Mouse (Mus musculus) CH12.LX (cell line): ENCODE data around the gene Gucy2d. TPM values are rescaled to one million over a fixed set of nuclear protein-coding genes. Genes with fewer than 3 reads are reported as not detected.

Experiments
- DNase-seq: peaks from one replicate; pipeline ENCODE4 v3.0.0-alpha.2; 2013; ENCODE audit errors: extremely low read depth
- H3K27ac ChIP-seq: 2 replicates; pipeline ENCODE4 v1.5.1; 2012; ENCODE audit warnings: low read depth, mild to moderate bottlenecking, control low read depth, moderate library complexity; ENCODE audit not compliant: insufficient read depth
- H3K27me3 ChIP-seq: replicated peaks from 2 replicates; pipeline ENCODE3; 2012; ENCODE audit warnings: inconsistent platforms
- H3K36me3 ChIP-seq, 2 experiments: replicated peaks in 1 of 2; 2 replicates each; pipeline versions ENCODE3 to v1.6.1; 2012; ENCODE audit warnings: inconsistent platforms in 1 of 2, low read length in 1 of 2, mild to moderate bottlenecking in 1 of 2, mixed read lengths in 1 of 2, moderate library complexity in 1 of 2; ENCODE audit not compliant: control insufficient read depth in 1 of 2, insufficient read depth in 1 of 2
- H3K4me1 ChIP-seq, 2 experiments: 2 replicates each; pipeline ENCODE4 v1.6.1; 2012; ENCODE audit warnings: inconsistent platforms in 1 of 2, moderate library complexity in 1 of 2; ENCODE audit not compliant: insufficient read depth in 2 of 2, control insufficient read depth in 1 of 2
- H3K4me2 ChIP-seq: 2 replicates; pipeline ENCODE4 v1.6.1; 2012; ENCODE audit warnings: low read depth, mild to moderate bottlenecking, control low read depth; ENCODE audit not compliant: poor library complexity, insufficient read depth, severe bottlenecking
- H3K4me3 ChIP-seq, 3 experiments: fragments of 150-350 bp in 1 of 3; sonication (generic) in 1 of 3; replicated peaks in 1 of 3; 2 replicates each; pipeline versions ENCODE3 to v1.5.1; 2011 to 2012; ENCODE audit warnings: low read depth in 2 of 3, low read length in 2 of 3, mild to moderate bottlenecking in 2 of 3, moderate library complexity in 2 of 3, control low read depth in 1 of 3, improper control_type of control experiment in 1 of 3, inconsistent platforms in 1 of 3, mixed read lengths in 1 of 3; ENCODE audit not compliant: poor library complexity in 1 of 3
- H3K79me2 ChIP-seq: replicated peaks from 2 replicates; pipeline ENCODE4 v1.6.1; 2012; ENCODE audit warnings: mild to moderate bottlenecking, moderate library complexity; ENCODE audit not compliant: control insufficient read depth, poor library complexity, insufficient read depth, severe bottlenecking; ENCODE audit errors: extremely low read depth
- H3K9ac ChIP-seq: 2 replicates; pipeline ENCODE4 v1.6.1; 2012; ENCODE audit warnings: low read depth, mild to moderate bottlenecking, control low read depth, moderate library complexity; ENCODE audit not compliant: insufficient read depth
- H3K9me3 ChIP-seq: replicated peaks from 2 replicates; pipeline ENCODE3; 2012; ENCODE audit warnings: low read length, inconsistent platforms, mixed read lengths
- BHLHE40 ChIP-seq: IDR thresholded peaks from 2 replicates; pipeline ENCODE4 v1.6.1; 2011; ENCODE audit warnings: mild to moderate bottlenecking, low read depth, low read length, improper control_type of control experiment
- CHD1 ChIP-seq: IDR thresholded peaks from 2 replicates; pipeline ENCODE4 v1.6.1; 2012; ENCODE audit warnings: low read depth, low read length, improper control_type of control experiment, inconsistent platforms
- CHD2 ChIP-seq: IDR thresholded peaks from 2 replicates; pipeline ENCODE4 v1.6.1; 2011; ENCODE audit warnings: low read length, improper control_type of control experiment
- CTCF ChIP-seq, 2 experiments: IDR thresholded peaks in 1 of 2; conservative IDR thresholded peaks in 1 of 2; 2 replicates each; pipeline ENCODE4 v1.5.1; 2011 to 2012; ENCODE audit warnings: low read depth in 2 of 2, low read length in 2 of 2, improper control_type of control experiment in 1 of 2, inconsistent platforms in 1 of 2, mild to moderate bottlenecking in 1 of 2, moderate library complexity in 1 of 2
- E2F4 ChIP-seq: IDR thresholded peaks from 2 replicates; pipeline ENCODE4 v1.6.1; 2011; ENCODE audit warnings: low read depth, low read length, improper control_type of control experiment; ENCODE audit not compliant: insufficient replicate concordance
- ELF1 ChIP-seq: IDR thresholded peaks from 2 replicates; pipeline ENCODE4 v1.6.1; 2014; ENCODE audit warnings: low read depth, mild to moderate bottlenecking, inconsistent platforms, low read length, improper control_type of control experiment
- EP300 ChIP-seq: IDR thresholded peaks from 2 replicates; pipeline ENCODE4 v1.6.1; 2011; ENCODE audit warnings: low read length, improper control_type of control experiment
- GABPA ChIP-seq: IDR thresholded peaks from 2 replicates; pipeline ENCODE4 v1.6.1; 2012; ENCODE audit warnings: low read depth, low read length, improper control_type of control experiment, inconsistent platforms; ENCODE audit not compliant: insufficient replicate concordance
- HCFC1 ChIP-seq: IDR thresholded peaks from 2 replicates; pipeline ENCODE4 v1.6.1; 2012; ENCODE audit warnings: low read depth, mild to moderate bottlenecking, inconsistent platforms, low read length, improper control_type of control experiment
- JUN ChIP-seq: IDR thresholded peaks from 2 replicates; pipeline ENCODE4 v1.6.1; 2011; ENCODE audit warnings: low read depth, mild to moderate bottlenecking, low read length, improper control_type of control experiment, moderate library complexity; ENCODE audit not compliant: insufficient read depth
- JUND ChIP-seq: conservative IDR thresholded peaks from 2 replicates; pipeline ENCODE4 v1.6.1; 2011; ENCODE audit warnings: low read depth, low read length, improper control_type of control experiment
- KAT2A ChIP-seq: IDR thresholded peaks from 2 replicates; pipeline ENCODE4 v1.6.1; 2012; ENCODE audit warnings: low read length, improper control_type of control experiment, inconsistent platforms; ENCODE audit not compliant: insufficient replicate concordance
- MAZ ChIP-seq: IDR thresholded peaks from 2 replicates; pipeline ENCODE4 v1.6.1; 2012; ENCODE audit warnings: low read depth, mild to moderate bottlenecking, inconsistent platforms, low read length, improper control_type of control experiment, moderate library complexity
- MEF2A ChIP-seq: IDR thresholded peaks from 2 replicates; pipeline ENCODE4 v1.6.1; 2014; ENCODE audit warnings: low read depth, mild to moderate bottlenecking, inconsistent platforms, low read length, improper control_type of control experiment, borderline replicate concordance
- MXI1 ChIP-seq: IDR thresholded peaks from 2 replicates; pipeline ENCODE4 v1.6.1; 2011; ENCODE audit warnings: mild to moderate bottlenecking, low read depth, low read length, improper control_type of control experiment
- MYC ChIP-seq: IDR thresholded peaks from 2 replicates; pipeline ENCODE4 v1.6.1; 2011; ENCODE audit warnings: low read depth, mild to moderate bottlenecking, improper control_type of control experiment, low read length
- PAX5 ChIP-seq: IDR thresholded peaks from 2 replicates; pipeline ENCODE4 v1.6.1; 2012; ENCODE audit warnings: low read length, inconsistent platforms, mixed read lengths
- POLR2A ChIP-seq: IDR thresholded peaks from 2 replicates; pipeline ENCODE4 v1.6.1; 2011; ENCODE audit warnings: low read depth, mild to moderate bottlenecking, improper control_type of control experiment, low read length
- POLR2AphosphoS2 ChIP-seq: IDR thresholded peaks from 2 replicates; pipeline ENCODE4 v1.6.1; 2011; ENCODE audit warnings: low read depth, low read length, improper control_type of control experiment
- SIN3A ChIP-seq: IDR thresholded peaks from 2 replicates; pipeline ENCODE4 v1.6.1; 2012; ENCODE audit warnings: low read length, improper control_type of control experiment, inconsistent platforms
- TCF12 ChIP-seq: IDR thresholded peaks from 2 replicates; pipeline ENCODE4 v1.6.1; 2014; ENCODE audit warnings: low read depth, mild to moderate bottlenecking, inconsistent platforms, low read length, improper control_type of control experiment
- USF2 ChIP-seq: conservative IDR thresholded peaks from 2 replicates; pipeline ENCODE4 v1.6.1; 2011; ENCODE audit warnings: low read depth, low read length, improper control_type of control experiment
- ZC3H11A ChIP-seq: IDR thresholded peaks from 2 replicates; pipeline ENCODE4 v1.6.1; 2012; ENCODE audit warnings: low read depth, mild to moderate bottlenecking, inconsistent platforms, low read length, improper control_type of control experiment
- ZKSCAN1 ChIP-seq: IDR thresholded peaks from 2 replicates; pipeline ENCODE4 v1.6.1; 2012; ENCODE audit warnings: low read depth, inconsistent platforms, low read length, improper control_type of control experiment, borderline replicate concordance
- dilution Hi-C: fragments of 300-500 bp; cut with MboI; formaldehyde crosslinking; loops from 2 replicates; pipeline ENCODE4 v1.14.3; 2020; ENCODE audit warnings: low sequenced_read_pairs; ENCODE audit not compliant: extremely low pct_unique_long_range_greater_than_20kb, extremely low pct_ligation_motif_present
- in situ Hi-C: fragments of 300-500 bp; cut with MboI; formaldehyde crosslinking; loops from 3 replicates; pipeline ENCODE4 v1.14.3; 2019; ENCODE audit warnings: low sequenced_read_pairs, low pct_ligation_motif_present, low pct_unique_long_range_greater_than_20kb, mixed read lengths
- polyA plus RNA-seq: library from polyadenylated mRNA; unstranded; fragments of >175 nt; gene quantifications from 2 replicates; pipeline ENCODE4 v1.2.1, GENCODE M21; 2012; ENCODE audit warnings: low read depth; ENCODE audit not compliant: insufficient read length
- total RNA-seq, 2 experiments: library from RNA; depleted of rRNA; stranded (reverse); fragments of 300-350 nt in 1 of 2; fragments of >200 nt in 1 of 2; gene quantifications; 2 replicates each; pipeline ENCODE4 v1.2.3; 2012 to 2014

Gene Gucy2d
- total and polyA plus RNA-seq, 3 experiments: not detected

GRCm38 (mm10) chr7:98501078-98501477, 60.9 kb downstream of the Gucy2d start:
- Histone ChIP-seq H3K4me1 (peaks cover 4 to 25% of the 10 kb centered on the region in 2 experiments), H3K79me2 (no peaks in the 10 kb centered on the region), H3K9me3 (no peaks in the 10 kb centered on the region), H3K4me2 (no peak overlapping the region), H3K27ac (no peak overlapping the region), H3K27me3 (no peaks in the 10 kb centered on the region), H3K4me3 (no peak overlapping the region), H3K36me3 (peaks cover 44 to 63% of the 10 kb centered on the region in 2 experiments), H3K9ac (no peak overlapping the region)
- in situ Hi-C loops (no loop called here), dilution Hi-C loops (no loop called here)
- DNase-seq: no peak
- no peak for TF ChIP-seq GABPA
- no peak for TF ChIP-seq USF2
- TF ChIP-seq ZKSCAN1: no peak
- no peak for TF ChIP-seq MEF2A
- TF ChIP-seq PAX5: no peak
- TF ChIP-seq CTCF (conservative IDR thresholded peaks at IDR 0.05 in 1 of 2, IDR thresholded peaks at IDR 0.05 in 1 of 2; ENCODE audit: low read depth in 2 of 2, low read length in 2 of 2): no peak
- TF ChIP-seq ELF1: no peak
- TF ChIP-seq TCF12: no peak
- no peak for TF ChIP-seq ZC3H11A
- TF ChIP-seq CHD2: no peak
- TF ChIP-seq JUND: no peak
- no peak for TF ChIP-seq HCFC1

GRCm38 (mm10) chr7:98502921-98503320, 62.7 kb downstream of the Gucy2d start:
- Histone ChIP-seq H3K36me3 (peaks cover 34 to 44% of the 10 kb centered on the region in 2 experiments), H3K4me3 (no peak overlapping the region), H3K4me1 (peaks cover 4 to 25% of the 10 kb centered on the region in 2 experiments), H3K27ac (no peak overlapping the region), H3K9ac (no peak overlapping the region), H3K9me3 (no peaks in the 10 kb centered on the region), H3K4me2 (no peak overlapping the region), H3K79me2 (no peaks in the 10 kb centered on the region), H3K27me3 (no peaks in the 10 kb centered on the region)
- no peak for TF ChIP-seq USF2
- TF ChIP-seq BHLHE40: no peak
- no peak for TF ChIP-seq ZKSCAN1
- no peak for TF ChIP-seq POLR2AphosphoS2
- no peak for TF ChIP-seq JUN
- no peak for TF ChIP-seq KAT2A
- no peak for TF ChIP-seq CHD2
- TF ChIP-seq POLR2A: no peak
- TF ChIP-seq MAZ: no peak
- TF ChIP-seq EP300: no peak
- no peak for TF ChIP-seq MYC
- no peak for TF ChIP-seq SIN3A
- TF ChIP-seq ZC3H11A: no peak
- TF ChIP-seq MXI1: no peak
- no peak for TF ChIP-seq CHD1
- TF ChIP-seq HCFC1: no peak
- TF ChIP-seq E2F4: no peak
- TF ChIP-seq GABPA: no peak
- dilution Hi-C loops (no loop called here), in situ Hi-C loops (no loop called here)
- no peak for DNase-seq
